Mouse (Mus musculus): ENCODE results near the gene Thap8. TPM values are rescaled to one million over a fixed set of nuclear protein-coding genes. Genes with fewer than 3 reads are reported as not detected.
A peak's percentile ranks its signal among the peaks of the same experiment; 100 is the strongest.

Thap8 gene
- total RNA-seq, 2 experiments from 2014 or later, result not detected

- DNase-seq, result no peak
These were observed 38.2 kb downstream of the Thap8 start for GRCm38 (mm10) chr7:30318142-30318541.

GRCm38 (mm10) chr7:30320946-30321345 is 41.1 kb downstream of the Thap8 start:
- no peak for DNase-seq

- DNase-seq, result peak; percentile 79 to 83
These were observed 41.8 kb downstream of the Thap8 start, which contains the start of gene E130208F15Rik for GRCm38 (mm10) chr7:30321539-30322284. TSS of gene E130208F15Rik (plus strand) at chr7:30321740.

- peak; percentile 97 to 99 for DNase-seq
These were observed 42.4 kb downstream of the Thap8 start for GRCm38 (mm10) chr7:30322285-30322667.

GRCm38 (mm10) chr7:30322865-30323264 is 43.0 kb downstream of the Thap8 start:
- DNase-seq, result no peak

GRCm38 (mm10) chr7:30323795-30324194 is 43.9 kb downstream of the Thap8 start, which contains the start of gene Sdhaf1:
TSS of gene Sdhaf1 (minus strand) at chr7:30323895.
- DNase-seq, result no peak

- no peak for DNase-seq
These were observed 44.5 kb downstream of the Thap8 start for GRCm38 (mm10) chr7:30324300-30324944.

- peak in 1 of 2 experiments; percentile 62 for DNase-seq
These were observed 45.5 kb downstream of the Thap8 start for GRCm38 (mm10) chr7:30325364-30325763.

GRCm38 (mm10) chr7:30326427-30326826 is 46.5 kb downstream of the Thap8 start:
- no peak for DNase-seq

GRCm38 (mm10) chr7:30327140-30327539 is 47.2 kb downstream of the Thap8 start:
- DNase-seq, result no peak

GRCm38 (mm10) chr7:30328379-30328778 is 48.5 kb downstream of the Thap8 start:
- no peak for DNase-seq

GRCm38 (mm10) chr7:30331887-30332286 is 52.0 kb downstream of the Thap8 start:
- DNase-seq, result peak; percentile 74 to 78

- DNase-seq, result no peak
These were observed 52.8 kb downstream of the Thap8 start for GRCm38 (mm10) chr7:30332622-30333259.

GRCm38 (mm10) chr7:30333436-30333835 is 53.5 kb downstream of the Thap8 start:
- DNase-seq, result peak; percentile 73 to 78

GRCm38 (mm10) chr7:30334563-30334962 is 54.7 kb downstream of the Thap8 start:
- no peak for DNase-seq

- no peak for DNase-seq
These were observed 55.8 kb downstream of the Thap8 start for GRCm38 (mm10) chr7:30335688-30336087.

GRCm38 (mm10) chr7:30336384-30336783 is 56.5 kb downstream of the Thap8 start:
- DNase-seq, result peak; percentile 73 to 84

- no peak for DNase-seq
These were observed 59.7 kb downstream of the Thap8 start for GRCm38 (mm10) chr7:30339432-30340109.
